ENCODE assay signal across 19 mouse cellular contexts in genomic region chr14:121906992-121907681, GRCm38 (mm10). TPM values are rescaled to one million over a fixed set of nuclear protein-coding genes. Genes with fewer than 3 reads are reported as not detected.
DNase-seq lines count a peak whose midpoint lies in the region; ATAC-seq lines count a peak whose summit lies in the region.
"Had no signal": no experiment of that assay in that cellular context is flagged by ENCODE, and none has a peak within 500 bp of the region (broad histone marks: within the 10 kb centered on the region; RNA-seq: fewer than 3 reads in every experiment).

No protein-coding gene starts in this region.

- no peaks in the 10 kb centered on the region for H3K27me3 ChIP-seq in hindbrain, embryonic 12.5 days
- H3K27me3 ChIP-seq: heart, embryonic 12.5 days; lung, embryonic 15.5 days; neural tube, embryonic 12.5 days had no signal

- 92% methylated on average over 11 of the region's 11 CpGs for WGBS in hindbrain, embryonic 12.5 days

- peaks cover 49% of the 10 kb centered on the region for H3K36me3 ChIP-seq in hindbrain, embryonic 12.5 days

- H3K4me2 ChIP-seq in hindbrain, embryonic 12.5 days (replicated peaks): no peak overlapping the region
- H3K4me2 ChIP-seq: heart, embryonic 12.5 days; lung, embryonic 15.5 days; neural tube, embryonic 12.5 days had no signal

- peak; percentile 51; the same call in 1 of the 2 replicates for ATAC-seq in erythroid progenitor cell, adult 5-6 weeks (replicated peaks; ENCODE audit: low FRiP score, poor library complexity, severe bottlenecking)
- peak; percentile 55; the same call in 1 of the 2 replicates for ATAC-seq in megakaryocyte, adult 5-6 weeks (ENCODE audit: poor library complexity, severe bottlenecking)
- no peak for ATAC-seq in hindbrain, embryonic 12.5 days (ENCODE audit: low FRiP score)
- ATAC-seq: forebrain, embryonic 14.5 days; hindbrain, postnatal 0 days had no signal

- no peak overlapping the region for H3K27ac ChIP-seq in hindbrain, embryonic 12.5 days
- H3K27ac ChIP-seq: hindbrain, postnatal 0 days; lung, embryonic 15.5 days; neural tube, embryonic 12.5 days had no signal

- DNase-seq in thymus, postnatal 14 days: peak; percentile 35
- no peak for DNase-seq in thymus, postnatal 0 days (ENCODE audit: low spot score)
- no peak for DNase-seq in urinary bladder, postnatal 25 days (ENCODE audit: low spot score)
- DNase-seq in urinary bladder, adult 18-20 months (ENCODE audit: low spot score in 2 of 2): no peak
- DNase-seq: cerebellum, postnatal 25 days; gastrocnemius, postnatal 36 days; kidney, adult 2 months; kidney, postnatal 36 days; layer of hippocampus, adult 9-11 months had no signal

- H3K9me3 ChIP-seq in hindbrain, embryonic 12.5 days (replicated peaks): no peaks in the 10 kb centered on the region
- H3K9me3 ChIP-seq: heart, embryonic 12.5 days; lung, embryonic 15.5 days; neural tube, embryonic 12.5 days had no signal

- H3K4me3 ChIP-seq in hindbrain, embryonic 12.5 days: no peak overlapping the region
- H3K4me3 ChIP-seq: heart, embryonic 12.5 days; lung, embryonic 15.5 days; neural tube, embryonic 12.5 days had no signal

- no peak overlapping the region for H3K9ac ChIP-seq in hindbrain, embryonic 12.5 days
- H3K9ac ChIP-seq: heart, embryonic 12.5 days; lung, embryonic 15.5 days; neural tube, embryonic 12.5 days had no signal

- no peaks in the 10 kb centered on the region for H3K4me1 ChIP-seq in hindbrain, embryonic 12.5 days
- H3K4me1 ChIP-seq: neural tube, embryonic 12.5 days had no signal

RNA-seq across cellular contexts. Expression of gene Gpr18, which starts 8.4 kb away (rescaled TPM):
- 5.5 and 6.3 TPM in 2 replicates for polyA plus RNA-seq in thymus, postnatal 0 days (2015; fragmentation: Nextera tagmentation; extraction: Ambion mirVana)
- total RNA-seq in erythroid progenitor cell, adult 5-6 weeks (2015; ENCODE audit: low replicate concordance): 4.0 TPM in 1 of 2 replicates, not detected in the other
- total RNA-seq in erythroid progenitor cell, adult 5-6 weeks (2017; ENCODE audit: low replicate concordance): 0.64 and 2.9 TPM in 2 replicates
- 11.3 and 16.1 TPM in 2 replicates for total RNA-seq in megakaryocyte, adult 5-6 weeks (2015)
- total RNA-seq in megakaryocyte, adult 5-6 weeks (2017): 11.9 and 12.9 TPM in 2 replicates
- 0.21 TPM in 1 of 2 replicates, not detected in the other for polyA plus RNA-seq in hindbrain, embryonic 12.5 days (2016; fragmentation: Nextera tagmentation; extraction: Ambion mirVana)
- total RNA-seq: gastrocnemius, postnatal 36 days; hindbrain, postnatal 0 days; left cerebral cortex, adult 8-10 months; midbrain, postnatal 0 days had no signal
- polyA plus RNA-seq: forebrain, embryonic 14.5 days; hindbrain, postnatal 0 days had no signal

RNA-seq across cellular contexts. Expression of gene Ubac2, which starts 28.7 kb away (rescaled TPM):
- polyA plus RNA-seq in thymus, postnatal 0 days (2015; fragmentation: Nextera tagmentation; extraction: Ambion mirVana): 90.1 and 102 TPM in 2 replicates
- 8.4 and 23.4 TPM in 2 replicates for total RNA-seq in erythroid progenitor cell, adult 5-6 weeks (2015; ENCODE audit: low replicate concordance)
- 6.2 and 6.4 TPM in 2 replicates for total RNA-seq in erythroid progenitor cell, adult 5-6 weeks (2017; ENCODE audit: low replicate concordance)
- total RNA-seq in megakaryocyte, adult 5-6 weeks (2015): 34.2 and 35.6 TPM in 2 replicates
- 19.3 and 27.3 TPM in 2 replicates for total RNA-seq in megakaryocyte, adult 5-6 weeks (2017)
- 60.0 and 60.3 TPM in 2 replicates for polyA plus RNA-seq in hindbrain, embryonic 12.5 days (2016; fragmentation: Nextera tagmentation; extraction: Ambion mirVana)

RNA-seq across cellular contexts. Expression of gene Gpr183, which starts 57.9 kb away (rescaled TPM):
- 12.5 and 13.4 TPM in 2 replicates for polyA plus RNA-seq in thymus, postnatal 0 days (2015; fragmentation: Nextera tagmentation; extraction: Ambion mirVana)
- 2.5 and 4.3 TPM in 2 replicates for total RNA-seq in erythroid progenitor cell, adult 5-6 weeks (2015; ENCODE audit: low replicate concordance)
- 1.2 and 1.5 TPM in 2 replicates for total RNA-seq in erythroid progenitor cell, adult 5-6 weeks (2017; ENCODE audit: low replicate concordance)
- 39.0 and 39.1 TPM in 2 replicates for total RNA-seq in megakaryocyte, adult 5-6 weeks (2015)
- total RNA-seq in megakaryocyte, adult 5-6 weeks (2017): 33.8 and 36.4 TPM in 2 replicates
- polyA plus RNA-seq in hindbrain, embryonic 12.5 days (2016; fragmentation: Nextera tagmentation; extraction: Ambion mirVana): 2.0 and 2.1 TPM in 2 replicates

Comparison
In these comparisons a context has a peak if more than half of its experiments do, and no peak if none do; other contexts are left out.
1. RNA of gene Gpr183, which starts 57.9 kb away (total RNA-seq): 33.8 to 39.1 TPM in megakaryocyte, adult 5-6 weeks; 1.2 to 4.3 TPM in erythroid progenitor cell, adult 5-6 weeks; every median in the first group is over 4 times any median in the second.